Mouse (Mus musculus) midbrain, embryonic 12.5 days (tissue): Measurements from ENCODE around the gene Tube1. TPM values are rescaled to one million over a fixed set of nuclear protein-coding genes. Genes with fewer than 3 reads are reported as not detected.

Experiments
- ATAC-seq: fragments of 200-750 bp; cut with Nextera tagmentation; 2 replicates; pipeline ENCODE4 v1.8.0; 2017; ENCODE audit warnings: low read depth, moderate TSS enrichment, moderate library complexity; ENCODE audit not compliant: low FRiP score
- H3K27ac ChIP-seq: fragments of 300-500 bp; sonication (generic); replicated peaks from 2 replicates; pipeline ENCODE4 v1.5.1; 2016; ENCODE audit warnings: mild to moderate bottlenecking
- H3K27me3 ChIP-seq: fragments of 300-500 bp; sonication (generic); 2 replicates; pipeline ENCODE4 v1.6.1; 2016; ENCODE audit warnings: mild to moderate bottlenecking
- H3K36me3 ChIP-seq: fragments of 300-500 bp; sonication (generic); 2 replicates; pipeline ENCODE4 v1.6.1; 2016
- H3K4me1 ChIP-seq: fragments of 300-500 bp; sonication (generic); 2 replicates; pipeline ENCODE4 v1.6.1; 2016
- H3K4me2 ChIP-seq: fragments of 300-500 bp; sonication (generic); replicated peaks from 2 replicates; pipeline ENCODE4 v1.6.1; 2016; ENCODE audit warnings: mild to moderate bottlenecking, moderate library complexity
- H3K4me3 ChIP-seq: fragments of 300-500 bp; sonication (generic); 2 replicates; pipeline ENCODE4 v1.5.1; 2016; ENCODE audit warnings: mild to moderate bottlenecking
- H3K9ac ChIP-seq: fragments of 300-500 bp; sonication (generic); replicated peaks from 2 replicates; pipeline ENCODE4 v1.6.1; 2016; ENCODE audit warnings: mild to moderate bottlenecking, moderate library complexity
- H3K9me3 ChIP-seq: fragments of 300-500 bp; sonication (generic); 2 replicates; pipeline ENCODE4 v1.6.1; 2016; ENCODE audit warnings: mild to moderate bottlenecking
- WGBS: fragments of 180-500 bp; shearing (Covaris S2); methylation state at CpG from one replicate; pipeline ENCODE4 v1.1.7; 2016; 5-methylcytosine and 5-hydroxymethylcytosine counted together
- polyA plus RNA-seq: library from polyadenylated mRNA; unstranded; fragments of >200 nt; fragmentation: Nextera tagmentation; extraction: Ambion mirVana; gene quantifications from 2 replicates; pipeline ENCODE4 v1.2.1, GENCODE M21; 2016

Gene Tube1
- 17.7 and 18.2 TPM in 2 replicates for polyA plus RNA-seq

- peak; percentile 94 for ATAC-seq
- peaks cover 18% of the 10 kb centered on the region for H3K36me3 ChIP-seq
- no peaks in the 10 kb centered on the region for H3K27me3 ChIP-seq
- peak within 1 kb of the TSS; percentile 78 for H3K9ac ChIP-seq
- WGBS = 5% methylated on average over 47 of the region's 47 CpGs
- H3K27ac ChIP-seq = peak within 1 kb of the TSS; percentile 56
- peak within 1 kb of the TSS; percentile 79 for H3K4me3 ChIP-seq
- peaks cover 24% of the 10 kb centered on the region for H3K4me1 ChIP-seq
- no peaks in the 10 kb centered on the region for H3K9me3 ChIP-seq
- H3K4me2 ChIP-seq = peak within 1 kb of the TSS; percentile 75
Measured at GRCm38 (mm10) chr10:39133462-39134310, at the start of gene Tube1, which contains the start of gene Fam229b. TSS of gene Tube1 (plus strand) at chr10:39133976. TSS of gene Fam229b (minus strand) at chr10:39133914.

- ATAC-seq = no peak
- no peaks in the 10 kb centered on the region for H3K4me1 ChIP-seq
- 87% methylated on average over 9 of the region's 9 CpGs for WGBS
- H3K27me3 ChIP-seq = no peaks in the 10 kb centered on the region
- H3K9ac ChIP-seq = no peak overlapping the region
- no peak overlapping the region for H3K4me2 ChIP-seq
- no peak overlapping the region for H3K4me3 ChIP-seq
- H3K36me3 ChIP-seq = no peaks in the 10 kb centered on the region
- H3K27ac ChIP-seq = no peak overlapping the region
- no peaks in the 10 kb centered on the region for H3K9me3 ChIP-seq
Measured at GRCm38 (mm10) chr10:39096981-39097380, 36.8 kb upstream of the Tube1 start.

- Histone ChIP-seq H3K27ac (no peak overlapping the region), H3K4me2 (no peak overlapping the region), H3K9ac (no peak overlapping the region), H3K27me3 (no peaks in the 10 kb centered on the region), H3K9me3 (no peaks in the 10 kb centered on the region), H3K36me3 (0 out of 2 replicates have a peak, but pooled peaks cover 3% of the 10 kb centered on the region), H3K4me3 (no peak overlapping the region), H3K4me1 (no peaks in the 10 kb centered on the region)
- ATAC-seq = no peak
- 94% methylated on average over 10 of the region's 10 CpGs for WGBS
Measured at GRCm38 (mm10) chr10:39098746-39099145, 35.0 kb upstream of the Tube1 start.

- H3K36me3 ChIP-seq = 0 out of 2 replicates have a peak, but pooled peaks cover 3% of the 10 kb centered on the region
- no peak overlapping the region for H3K4me2 ChIP-seq
- H3K27me3 ChIP-seq = no peaks in the 10 kb centered on the region
- H3K27ac ChIP-seq = no peak overlapping the region
- H3K9ac ChIP-seq = no peak overlapping the region
- no peaks in the 10 kb centered on the region for H3K9me3 ChIP-seq
- 91% methylated on average over 8 of the region's 8 CpGs for WGBS
- no peak overlapping the region for H3K4me3 ChIP-seq
- no peak for ATAC-seq
- H3K4me1 ChIP-seq = no peaks in the 10 kb centered on the region
Measured at GRCm38 (mm10) chr10:39104803-39105449, 28.9 kb upstream of the Tube1 start.

- no peak for ATAC-seq
- H3K4me1 ChIP-seq = no peaks in the 10 kb centered on the region
- no peaks in the 10 kb centered on the region for H3K27me3 ChIP-seq
- WGBS = 48% methylated on average over 3 of the region's 3 CpGs
- H3K36me3 ChIP-seq = 0 out of 2 replicates have a peak, but pooled peaks cover 3% of the 10 kb centered on the region
- no peaks in the 10 kb centered on the region for H3K9me3 ChIP-seq
- no peak overlapping the region for H3K4me2 ChIP-seq
- no peak overlapping the region for H3K9ac ChIP-seq
- H3K27ac ChIP-seq = no peak overlapping the region
- H3K4me3 ChIP-seq = no peak overlapping the region
Measured at GRCm38 (mm10) chr10:39106413-39106812, 27.4 kb upstream of the Tube1 start.

- ATAC-seq = peak; percentile 51; the same call in 1 of the 2 replicates
- H3K36me3 ChIP-seq = 0 out of 2 replicates have a peak, but pooled peaks cover 3% of the 10 kb centered on the region
- H3K4me2 ChIP-seq = no peak overlapping the region
- H3K4me1 ChIP-seq = no peaks in the 10 kb centered on the region
- no peak overlapping the region for H3K4me3 ChIP-seq
- 18% methylated on average over 4 of the region's 4 CpGs for WGBS
- no peak overlapping the region for H3K27ac ChIP-seq
- no peaks in the 10 kb centered on the region for H3K27me3 ChIP-seq
- no peak overlapping the region for H3K9ac ChIP-seq
- no peaks in the 10 kb centered on the region for H3K9me3 ChIP-seq
Measured at GRCm38 (mm10) chr10:39106935-39107334, 26.8 kb upstream of the Tube1 start.

- no peak for ATAC-seq
Measured at GRCm38 (mm10) chr10:39108837-39109488, 24.8 kb upstream of the Tube1 start.

GRCm38 (mm10) chr10:39109489-39109874, 24.3 kb upstream of the Tube1 start:
- no peaks in the 10 kb centered on the region for H3K27me3 ChIP-seq
- H3K4me1 ChIP-seq = no peaks in the 10 kb centered on the region
- no peaks in the 10 kb centered on the region for H3K36me3 ChIP-seq
- H3K4me3 ChIP-seq = no peak overlapping the region
- H3K27ac ChIP-seq = no peak overlapping the region
- no peaks in the 10 kb centered on the region for H3K9me3 ChIP-seq
- WGBS = 63% methylated on average over 4 of the region's 4 CpGs
- H3K9ac ChIP-seq = no peak overlapping the region
- no peak overlapping the region for H3K4me2 ChIP-seq
- ATAC-seq = no peak

More at GRCm38 (mm10) chr10:39108837-39109488, 24.8 kb upstream of the Tube1 start:
- Histone ChIP-seq H3K9me3 (no peaks in the 10 kb centered on the region), H3K27me3 (no peaks in the 10 kb centered on the region), H3K27ac (no peak overlapping the region), H3K9ac (no peak overlapping the region), H3K4me2 (no peak overlapping the region), H3K4me1 (no peaks in the 10 kb centered on the region), H3K4me3 (no peak overlapping the region), H3K36me3 (no peaks in the 10 kb centered on the region)
- 77% methylated on average over 10 of the region's 10 CpGs for WGBS

GRCm38 (mm10) chr10:39121412-39121811, 12.4 kb upstream of the Tube1 start:
- Histone ChIP-seq H3K27ac (no peak overlapping the region), H3K9me3 (no peaks in the 10 kb centered on the region), H3K9ac (no peak overlapping the region), H3K27me3 (no peaks in the 10 kb centered on the region), H3K4me3 (no peak overlapping the region), H3K4me1 (no peaks in the 10 kb centered on the region), H3K36me3 (peaks cover 4% of the 10 kb centered on the region; the same call in 1 of the 2 replicates), H3K4me2 (no peak overlapping the region)
- ATAC-seq = no peak
- WGBS = 45% methylated on average over 4 of the region's 4 CpGs

- 91% methylated on average over 3 of the region's 3 CpGs for WGBS
- H3K27me3 ChIP-seq = no peaks in the 10 kb centered on the region
- no peak overlapping the region for H3K4me3 ChIP-seq
Measured at GRCm38 (mm10) chr10:39137766-39138165, 4.0 kb downstream of the Tube1 start.

GRCm38 (mm10) chr10:39138761-39139160, 5.0 kb downstream of the Tube1 start:
- Histone ChIP-seq H3K27ac (no peak overlapping the region), H3K4me1 (peaks cover 20% of the 10 kb centered on the region), H3K4me3 (no peak overlapping the region), H3K4me2 (no peak overlapping the region), H3K9me3 (no peaks in the 10 kb centered on the region), H3K27me3 (no peaks in the 10 kb centered on the region), H3K9ac (no peak overlapping the region), H3K36me3 (peaks cover 42% of the 10 kb centered on the region)
- whole genome bisulfite sequencing = 83% methylated on average over 6 of the region's 6 CpGs
- no peak for ATAC-seq

More at GRCm38 (mm10) chr10:39137766-39138165, 4.0 kb downstream of the Tube1 start:
- Histone ChIP-seq H3K9me3 (no peaks in the 10 kb centered on the region), H3K4me2 (no peak overlapping the region), H3K4me1 (peaks cover 24% of the 10 kb centered on the region), H3K36me3 (peaks cover 37% of the 10 kb centered on the region), H3K9ac (no peak overlapping the region), H3K27ac (no peak overlapping the region)
- ATAC-seq = no peak
